Mouse (Mus musculus): ENCODE measurements around the gene Tbl1x.

- TF ChIP-seq CTCF (IDR thresholded peaks at IDR 0.05; ENCODE audit: insufficient read depth, low read length) (no peak), POLR2A (IDR thresholded peaks at IDR 0.05; ENCODE audit: borderline replicate concordance, extremely low read depth, low read depth, low read length) (no peak)
These were observed 135.4 kb downstream of the Tbl1x start for GRCm38 (mm10) chrX:77646164-77646563.
